Mouse (Mus musculus) heart, postnatal 14 days (tissue): ENCODE measurements at regions not wholly inside any gene's neighbourhood (a gene's known extent, or its start where the extent isn't known, plus 50 kb on each side); places are given as distances from the start of the nearest gene placed in this dataset.
A peak's percentile ranks its signal among the peaks of the same experiment; 100 is the strongest.

Source experiments
- DNase-seq, 2 experiments: peaks; one replicate each; pipeline ENCODE4 v3.0.0; 2021 to 2022
- intact Hi-C: fragments of 180-260 bp; cut with DNase I; formaldehyde crosslinking; loops from one replicate; pipeline ENCODE4 v1.15.1; 2025

DNA sequence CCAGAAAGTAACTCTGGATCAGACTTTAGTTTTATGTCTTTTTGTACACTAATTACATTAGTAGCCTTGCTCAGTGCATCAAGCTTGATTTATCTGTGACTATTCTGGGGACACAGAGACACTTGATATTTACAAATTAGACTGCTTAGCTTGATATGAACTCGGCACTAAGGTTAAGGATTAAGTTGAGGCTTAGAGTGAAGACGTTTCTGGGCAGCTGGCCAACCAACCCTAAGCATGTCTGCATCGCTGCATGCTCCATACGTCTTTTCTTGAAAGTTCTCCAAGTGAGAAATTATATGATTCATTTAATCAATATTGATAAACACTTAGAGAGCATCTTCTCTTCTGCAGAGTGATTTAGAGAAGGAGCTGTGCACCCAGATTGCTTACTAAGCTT lies 352.6 kb upstream of the Slitrk1 start:
- DNase-seq = no peak
- intact Hi-C loops = no loop called here

- intact Hi-C loops = no loop called here
- DNase-seq = no peak
Measured at GRCm38 (mm10) chr14:109261990-109262389, 348.0 kb upstream of the Slitrk1 start.

DNA sequence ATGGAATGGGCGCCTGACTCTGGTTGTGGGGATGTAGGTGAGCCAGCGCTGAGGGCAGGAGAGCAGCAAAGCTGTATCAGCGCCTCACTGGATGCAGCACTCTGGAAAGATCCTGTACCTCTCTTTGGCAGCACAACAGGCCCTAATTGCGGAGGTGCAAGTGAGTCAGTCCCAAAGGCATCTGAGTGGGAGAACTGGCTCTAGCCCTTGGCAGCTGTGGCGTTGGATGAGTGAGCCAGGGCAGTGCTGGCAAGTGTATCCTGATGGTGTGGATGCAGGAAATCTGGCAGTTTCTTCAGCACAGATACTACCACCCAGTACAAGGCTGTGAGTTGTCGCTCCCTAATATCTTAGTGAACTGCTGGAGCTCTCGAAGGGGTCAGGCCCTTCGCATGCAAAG lies 300.9 kb upstream of the Slitrk1 start:
- peak; percentile 1 to 3 for DNase-seq
- intact Hi-C loops = no loop called here

DNA sequence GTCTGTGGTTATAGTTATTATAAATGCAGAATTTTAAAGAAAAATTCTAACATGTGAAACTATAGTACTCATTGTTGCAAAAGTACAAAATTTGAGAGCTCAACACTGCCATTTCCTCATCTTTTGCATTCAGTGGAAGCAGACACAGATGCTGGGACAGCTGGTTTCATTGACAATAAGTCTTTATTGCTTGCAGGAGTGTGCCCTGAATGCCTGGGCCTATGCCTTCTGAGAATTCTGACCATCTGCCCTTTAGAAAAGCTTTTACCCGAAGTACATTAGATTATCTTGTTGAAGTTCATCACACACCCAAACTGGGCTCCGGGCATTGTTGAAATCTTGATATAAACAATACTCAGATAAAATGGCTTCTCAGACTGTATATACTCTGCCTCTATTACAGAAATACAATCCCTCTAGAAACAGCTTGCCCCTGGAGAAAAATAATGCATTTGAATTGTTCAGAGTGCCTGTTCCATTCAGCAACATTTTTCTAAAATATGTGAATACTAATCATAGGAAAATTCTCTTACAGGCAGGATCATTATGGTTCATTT lies 266.1 kb upstream of the Slitrk1 start:
- no peak for DNase-seq
- intact Hi-C loops = no loop called here

DNA sequence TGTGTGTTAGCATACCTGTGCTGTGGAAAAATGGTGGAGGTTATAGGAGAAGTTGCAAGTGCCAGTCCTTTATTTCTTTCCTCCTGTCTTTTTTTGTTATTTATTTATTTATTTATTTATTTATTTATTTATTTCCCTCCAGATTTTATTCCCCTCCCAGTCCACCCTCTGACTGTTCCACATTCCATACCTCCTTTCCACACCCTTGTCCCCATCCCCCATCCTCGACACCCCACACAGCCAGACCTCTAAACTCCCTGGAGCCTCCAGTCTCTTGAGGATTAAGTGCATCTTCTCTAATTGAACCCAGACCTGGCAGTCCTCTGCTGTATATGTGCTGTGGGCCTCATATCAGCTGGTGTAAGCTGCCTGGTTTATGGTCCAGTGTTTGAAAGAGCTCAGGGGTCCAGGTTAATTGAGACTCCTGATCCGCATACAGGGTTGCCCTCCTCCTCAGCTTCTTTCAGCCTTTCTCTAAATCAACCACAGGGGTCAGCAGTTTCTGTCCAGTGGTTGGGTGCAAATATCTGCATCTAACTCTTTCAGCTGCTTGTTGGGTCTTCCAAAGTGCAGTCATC lies 262.7 kb upstream of the Slitrk1 start:
- intact Hi-C loops = no loop called here

GRCm38 (mm10) chr14:109175819-109176218 lies 261.9 kb upstream of the Slitrk1 start:
- intact Hi-C loops = no loop called here

More for the DNA sequence above, 262.7 kb upstream of the Slitrk1 start:
- DNase-seq = no peak

More at GRCm38 (mm10) chr14:109175819-109176218, 261.9 kb upstream of the Slitrk1 start:
- DNase-seq = no peak
